Mouse (Mus musculus) ES-E14 (cell line): ENCODE results near the gene Ntm.

Experiments
- HCFC1 ChIP-seq: IDR thresholded peaks from 2 replicates; pipeline ENCODE4 v1.6.1; 2012; ENCODE audit warnings: low read length, inconsistent platforms, borderline replicate concordance; ENCODE audit not compliant: insufficient read depth
- MAFK ChIP-seq: IDR thresholded peaks from 2 replicates; pipeline ENCODE4 v1.6.1; 2014; ENCODE audit warnings: mild to moderate bottlenecking, low read depth, low read length, inconsistent platforms; ENCODE audit not compliant: insufficient read depth
- ZC3H11A ChIP-seq: IDR thresholded peaks from 2 replicates; pipeline ENCODE4 v1.6.1; 2012; ENCODE audit warnings: low read depth, mild to moderate bottlenecking, inconsistent platforms, low read length, borderline replicate concordance
- ZNF384 ChIP-seq: IDR thresholded peaks from 2 replicates; pipeline ENCODE4 v1.6.1; 2012; ENCODE audit warnings: low read depth, low read length, inconsistent platforms

- TF ChIP-seq ZNF384 (no peak), MAFK (no peak), HCFC1 (no peak), ZC3H11A (no peak)
Measured at GRCm38 (mm10) chr9:29533556-29533955, 429.4 kb downstream of the Ntm start.
